Mouse (Mus musculus): Measurements from ENCODE around the gene Rab3ip. TPM values are rescaled to one million over a fixed set of nuclear protein-coding genes. Genes with fewer than 3 reads are reported as not detected.

The Rab3ip gene
- polyA plus RNA-seq, 1 experiment = 5.8 TPM

DNA sequence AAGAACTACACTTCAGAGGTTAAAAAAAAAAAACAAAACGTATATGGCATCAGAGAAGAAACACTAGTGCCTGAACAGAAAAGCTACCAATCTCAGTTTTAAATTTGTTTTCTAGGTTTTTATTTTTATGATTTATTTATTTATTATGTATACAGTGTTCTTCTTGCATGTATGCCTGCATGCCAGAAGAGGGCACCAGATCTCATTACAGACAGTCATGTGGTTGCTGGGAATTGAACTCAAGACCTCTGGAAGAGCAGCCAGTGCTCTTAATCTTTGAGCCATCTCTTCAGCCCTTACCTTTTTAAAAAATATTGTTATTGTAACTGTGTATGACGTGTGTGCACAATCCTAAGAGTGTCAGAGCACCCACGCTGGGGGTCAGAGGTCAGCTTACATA is 6.4 kb downstream of the Rab3ip start:
- Histone ChIP-seq H3K4me1 (ENCODE audit: control insufficient read depth, insufficient read depth, low read length) (no peaks in the 10 kb centered on the region), H3K27ac (ENCODE audit: insufficient read depth, low read depth, low read length) (no peak overlapping the region), H3K4me3 (ENCODE audit: insufficient read depth, low read length) (no peak overlapping the region)
- no peak for TF ChIP-seq POLR2A (IDR thresholded peaks at IDR 0.05; ENCODE audit: borderline replicate concordance, low read depth, low read length)
- no peak for TF ChIP-seq CTCF (IDR thresholded peaks at IDR 0.05; ENCODE audit: low read depth, low read length)

DNA sequence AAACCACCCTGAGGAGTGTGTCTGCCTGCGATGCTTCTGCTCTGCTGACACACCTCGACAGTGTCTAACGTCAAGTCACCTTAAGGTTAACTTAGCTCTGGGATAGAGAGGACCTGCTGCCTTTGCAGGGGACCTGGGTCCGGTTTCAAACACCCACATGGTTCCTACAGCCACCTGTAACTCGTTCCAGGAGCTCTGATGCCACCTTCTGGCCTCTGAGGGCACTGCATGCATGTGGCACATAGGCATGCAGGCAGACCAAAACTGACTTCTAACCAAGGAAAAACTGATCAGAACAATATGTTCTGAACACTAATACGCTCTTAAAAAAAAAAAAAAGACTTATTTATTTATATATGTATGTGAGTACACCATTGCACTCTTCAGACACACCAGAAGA is 7.5 kb downstream of the Rab3ip start:
- Histone ChIP-seq H3K27ac (ENCODE audit: insufficient read depth, low read depth, low read length) (no peak overlapping the region), H3K4me3 (ENCODE audit: insufficient read depth, low read length) (no peak overlapping the region), H3K4me1 (ENCODE audit: control insufficient read depth, insufficient read depth, low read length) (no peaks in the 10 kb centered on the region)
- TF ChIP-seq POLR2A (IDR thresholded peaks at IDR 0.05; ENCODE audit: borderline replicate concordance, low read depth, low read length) (no peak), CTCF (IDR thresholded peaks at IDR 0.05; ENCODE audit: low read depth, low read length) (no peak)

GRCm38 (mm10) chr10:116935028-116935427 is 15.5 kb downstream of the Rab3ip start:
- no peak for TF ChIP-seq CTCF (IDR thresholded peaks at IDR 0.05; ENCODE audit: low read depth, low read length)
- no peak for TF ChIP-seq POLR2A (IDR thresholded peaks at IDR 0.05; ENCODE audit: borderline replicate concordance, low read depth, low read length)
- Histone ChIP-seq H3K4me3 (ENCODE audit: insufficient read depth, low read length) (no peak overlapping the region), H3K4me1 (ENCODE audit: control insufficient read depth, insufficient read depth, low read length) (peaks cover 14% of the 10 kb centered on the region), H3K27ac (ENCODE audit: insufficient read depth, low read depth, low read length) (no peak overlapping the region)

DNA sequence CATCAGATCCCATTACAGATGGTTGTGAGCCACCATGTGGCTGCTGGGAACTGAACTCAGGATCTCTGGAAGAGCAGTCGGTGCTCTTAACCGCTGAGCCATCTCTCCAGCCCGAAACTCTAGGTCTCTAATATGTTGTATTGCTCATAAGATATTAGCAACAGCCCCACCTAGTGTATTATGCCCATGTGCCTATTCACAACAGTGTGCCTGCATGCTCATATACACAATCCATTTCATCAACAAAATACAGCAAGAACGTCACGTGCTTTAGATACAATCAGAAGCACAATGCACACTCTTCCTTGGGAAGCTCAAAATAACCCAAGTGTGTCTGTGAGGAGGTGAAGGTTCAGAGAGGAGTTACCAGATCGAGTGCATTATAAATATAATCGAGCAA is 16.8 kb downstream of the Rab3ip start:
- H3K4me3 ChIP-seq (ENCODE audit: insufficient read depth, low read length) = no peak overlapping the region
- no peak overlapping the region for H3K27ac ChIP-seq (ENCODE audit: insufficient read depth, low read depth, low read length)
- peaks cover 22% of the 10 kb centered on the region for H3K4me1 ChIP-seq (ENCODE audit: control insufficient read depth, insufficient read depth, low read length)
- TF ChIP-seq POLR2A (IDR thresholded peaks at IDR 0.05; ENCODE audit: borderline replicate concordance, low read depth, low read length) = no peak
- TF ChIP-seq CTCF (IDR thresholded peaks at IDR 0.05; ENCODE audit: low read depth, low read length) = no peak

- TF ChIP-seq POLR2A (IDR thresholded peaks at IDR 0.05; ENCODE audit: borderline replicate concordance, low read depth, low read length) (no peak), CTCF (IDR thresholded peaks at IDR 0.05; ENCODE audit: low read depth, low read length) (no peak)
- Histone ChIP-seq H3K4me1 (ENCODE audit: control insufficient read depth, insufficient read depth, low read length) (peaks cover 26% of the 10 kb centered on the region), H3K27ac (ENCODE audit: insufficient read depth, low read depth, low read length) (no peak overlapping the region), H3K4me3 (ENCODE audit: insufficient read depth, low read length) (no peak overlapping the region)
Measured at GRCm38 (mm10) chr10:116932418-116932817, 18.2 kb downstream of the Rab3ip start.

- no peak for TF ChIP-seq POLR2A (IDR thresholded peaks at IDR 0.05; ENCODE audit: borderline replicate concordance, low read depth, low read length)
- no peak for TF ChIP-seq CTCF (IDR thresholded peaks at IDR 0.05; ENCODE audit: low read depth, low read length)
- Histone ChIP-seq H3K4me3 (ENCODE audit: insufficient read depth, low read length) (no peak overlapping the region), H3K4me1 (ENCODE audit: control insufficient read depth, insufficient read depth, low read length) (peaks cover 32% of the 10 kb centered on the region), H3K27ac (ENCODE audit: insufficient read depth, low read depth, low read length) (no peak overlapping the region)
Measured at GRCm38 (mm10) chr10:116931497-116932179, 18.9 kb downstream of the Rab3ip start.

- Histone ChIP-seq H3K27ac (ENCODE audit: insufficient read depth, low read depth, low read length) (no peak overlapping the region), H3K4me1 (ENCODE audit: control insufficient read depth, insufficient read depth, low read length) (peaks cover 34% of the 10 kb centered on the region), H3K4me3 (ENCODE audit: insufficient read depth, low read length) (no peak overlapping the region)
- TF ChIP-seq CTCF (IDR thresholded peaks at IDR 0.05; ENCODE audit: low read depth, low read length) (no peak), POLR2A (IDR thresholded peaks at IDR 0.05; ENCODE audit: borderline replicate concordance, low read depth, low read length) (no peak)
Measured at GRCm38 (mm10) chr10:116930936-116931335, 19.6 kb downstream of the Rab3ip start.

DNA sequence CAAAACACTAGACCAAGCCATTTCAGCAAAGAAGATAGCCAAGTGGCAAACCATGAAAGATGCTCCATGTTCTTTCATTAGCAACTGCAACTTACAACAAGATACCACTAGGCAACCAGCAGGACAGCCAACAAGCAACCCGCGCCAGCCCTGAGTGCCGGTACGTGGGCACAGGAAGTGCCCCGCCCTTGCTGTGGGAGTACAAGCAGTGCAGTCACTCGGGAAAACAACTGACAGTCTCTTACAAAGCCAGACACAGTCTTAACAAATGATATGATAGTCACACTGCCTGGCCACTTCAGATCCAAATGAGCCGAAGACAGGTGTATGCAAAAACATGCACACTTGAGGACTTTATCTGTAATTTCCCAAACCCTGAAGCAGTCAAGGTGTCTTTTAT is 20.1 kb downstream of the Rab3ip start:
- peaks cover 34% of the 10 kb centered on the region for H3K4me1 ChIP-seq (ENCODE audit: control insufficient read depth, insufficient read depth, low read length)
- H3K27ac ChIP-seq (ENCODE audit: insufficient read depth, low read depth, low read length) = no peak overlapping the region
- no peak overlapping the region for H3K4me3 ChIP-seq (ENCODE audit: insufficient read depth, low read length)
- TF ChIP-seq CTCF (IDR thresholded peaks at IDR 0.05; ENCODE audit: low read depth, low read length) (no peak), POLR2A (IDR thresholded peaks at IDR 0.05; ENCODE audit: borderline replicate concordance, low read depth, low read length) (no peak)

GRCm38 (mm10) chr10:116928826-116929225 is 21.7 kb downstream of the Rab3ip start:
- peaks cover 37% of the 10 kb centered on the region for H3K4me1 ChIP-seq (ENCODE audit: control insufficient read depth, insufficient read depth, low read length)
- no peak for TF ChIP-seq POLR2A (IDR thresholded peaks at IDR 0.05; ENCODE audit: borderline replicate concordance, low read depth, low read length)
- no peak for TF ChIP-seq CTCF (IDR thresholded peaks at IDR 0.05; ENCODE audit: low read depth, low read length)
- no peak overlapping the region for H3K27ac ChIP-seq (ENCODE audit: insufficient read depth, low read depth, low read length)
- no peak overlapping the region for H3K4me3 ChIP-seq (ENCODE audit: insufficient read depth, low read length)

- no peak for TF ChIP-seq POLR2A (IDR thresholded peaks at IDR 0.05; ENCODE audit: borderline replicate concordance, low read depth, low read length)
- H3K4me1 ChIP-seq (ENCODE audit: control insufficient read depth, insufficient read depth, low read length) = peaks cover 30% of the 10 kb centered on the region
Measured at GRCm38 (mm10) chr10:116926428-116927113, 24.0 kb downstream of the Rab3ip start.

More at GRCm38 (mm10) chr10:116926428-116927113, 24.0 kb downstream of the Rab3ip start:
- Histone ChIP-seq H3K4me3 (ENCODE audit: insufficient read depth, low read length) (no peak overlapping the region), H3K27ac (ENCODE audit: insufficient read depth, low read depth, low read length) (no peak overlapping the region)

Measured in bone marrow macrophage, adult 2 months (primary cell).